Mouse (Mus musculus) ovary, postnatal 10 days (tissue): Measurements from ENCODE around the gene Stx8.

Experiments
- DNase-seq: peaks from one replicate; pipeline ENCODE4 v3.0.0; 2022; ENCODE audit warnings: low spot score

Gene Stx8

GRCm38 (mm10) chr11:67965905-67966878 is at the start of gene Stx8:
Stx8 (plus strand) TSS chr11:67966193.
- peak; percentile 96 for DNase-seq

DNA sequence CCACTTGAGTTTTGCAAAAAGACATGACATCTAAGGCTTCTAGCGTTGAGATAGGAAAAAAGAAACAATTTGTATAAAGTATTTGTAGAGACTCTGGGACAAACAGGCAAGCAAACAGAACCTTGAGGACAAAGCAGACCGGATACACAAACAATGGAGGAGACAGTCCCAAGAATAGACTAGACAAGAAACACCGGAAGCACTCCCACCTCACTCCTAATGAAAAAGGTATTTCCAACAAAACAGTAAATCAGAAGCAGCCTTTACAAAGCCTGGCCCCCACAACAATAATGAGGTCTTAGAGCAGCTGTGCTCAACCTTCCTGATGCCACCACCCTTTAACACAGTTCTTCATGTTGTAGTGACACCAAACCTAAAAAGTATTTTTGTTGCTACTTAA is 48.9 kb upstream of the Stx8 start:
- DNase-seq: no peak

- no peak for DNase-seq
Measured at GRCm38 (mm10) chr11:67919593-67919992, 46.4 kb upstream of the Stx8 start.

GRCm38 (mm10) chr11:67920226-67920960 is 45.6 kb upstream of the Stx8 start:
- no peak for DNase-seq

DNA sequence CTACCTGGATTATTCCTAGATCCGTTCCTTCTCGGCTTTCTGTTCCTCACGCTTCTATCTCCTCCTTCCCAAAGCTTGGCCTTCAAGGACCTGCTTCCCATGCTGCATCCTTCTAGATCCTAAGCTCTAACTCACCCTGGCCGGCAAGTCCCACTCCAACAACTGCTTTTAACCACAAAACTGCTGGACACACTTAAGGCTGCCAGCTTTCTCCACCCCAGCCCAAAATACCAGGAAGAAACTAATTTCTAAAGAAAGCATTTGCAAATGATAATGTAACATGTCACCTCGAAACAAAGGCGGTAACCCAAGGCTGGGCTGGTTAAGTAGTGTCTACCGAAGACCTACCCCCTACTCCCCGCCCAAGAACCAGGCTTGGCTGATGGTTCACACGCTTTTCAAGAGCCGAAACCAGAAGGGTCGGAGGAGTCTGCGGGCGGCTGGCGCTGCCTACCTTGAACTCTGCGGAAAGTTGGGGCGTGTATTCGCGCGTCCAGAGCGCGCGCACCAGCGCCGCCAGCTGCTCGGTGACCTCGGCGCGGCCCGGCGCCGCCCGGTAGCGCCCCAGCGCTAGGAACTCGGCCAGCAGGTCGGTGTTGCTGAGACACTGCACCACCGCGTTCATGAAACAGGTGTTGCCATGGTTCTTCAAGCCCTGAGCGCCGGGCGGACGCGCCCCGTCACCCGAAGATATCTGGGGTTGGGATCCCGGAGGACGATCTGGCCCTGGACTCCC is 44.7 kb upstream of the Stx8 start:
- peak; percentile 21 for DNase-seq

- DNase-seq: peak; percentile 20
Measured at GRCm38 (mm10) chr11:67921827-67922754, 43.9 kb upstream of the Stx8 start, which contains the start of gene Usp43. Usp43 (minus strand) TSS chr11:67922153.

DNA sequence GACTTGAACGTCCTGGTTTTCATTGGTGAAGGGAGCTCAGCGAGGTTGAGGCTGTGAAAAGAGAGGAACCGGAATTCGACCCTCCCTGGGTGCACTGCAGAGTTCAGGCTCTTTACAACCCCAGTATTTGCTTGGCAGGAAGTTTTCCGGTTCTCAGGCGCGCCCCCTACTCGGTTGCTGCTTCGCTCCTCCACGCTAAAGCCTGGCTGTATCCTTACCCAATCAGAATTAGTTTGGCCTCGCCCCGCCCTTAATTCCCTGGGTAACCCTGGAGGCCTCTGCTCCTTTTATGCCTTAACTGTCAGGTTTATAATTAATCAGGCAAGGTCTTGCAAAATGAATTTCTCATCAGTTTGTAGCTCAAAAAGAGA is 43.3 kb upstream of the Stx8 start:
- peak; percentile 35 for DNase-seq

GRCm38 (mm10) chr11:67923720-67924119 is 42.3 kb upstream of the Stx8 start:
- DNase-seq: no peak

- DNase-seq: no peak
Measured at GRCm38 (mm10) chr11:67925000-67925399, 41.0 kb upstream of the Stx8 start.

DNA sequence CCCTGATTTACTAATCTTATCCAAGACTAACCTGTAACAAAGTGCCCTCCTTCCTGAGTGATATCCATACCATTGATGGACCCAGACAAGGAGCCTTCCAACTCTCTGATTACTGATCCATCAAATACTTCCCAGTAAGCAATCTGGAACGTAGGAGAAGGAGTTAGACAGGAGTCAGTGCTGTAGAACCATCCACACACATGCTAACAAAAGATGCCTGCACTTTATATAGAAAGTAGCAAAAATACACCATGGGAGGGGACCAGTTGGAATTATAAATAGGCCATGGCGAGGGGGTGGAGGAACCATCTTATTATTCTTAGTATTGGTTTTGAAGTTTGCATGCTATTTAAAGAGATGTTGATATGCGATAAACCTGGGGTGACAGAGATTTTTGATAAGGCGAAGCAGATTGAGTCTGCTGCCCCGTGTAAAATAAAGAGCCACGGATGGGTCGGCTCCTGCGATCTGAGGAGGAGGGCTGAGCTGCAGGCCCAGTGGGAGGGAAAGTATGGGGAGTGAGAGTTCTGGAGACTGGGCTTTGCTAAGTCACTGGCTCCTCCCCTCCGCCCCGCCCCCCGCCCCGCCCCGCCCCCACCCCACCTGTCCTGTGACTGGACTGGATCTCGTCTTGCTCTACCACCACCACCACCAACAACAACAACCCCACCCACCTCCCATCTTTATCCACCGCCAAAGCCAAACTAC is 39.5 kb upstream of the Stx8 start:
- no peak for DNase-seq

- DNase-seq: no peak
Measured at GRCm38 (mm10) chr11:67932156-67932555, 33.8 kb upstream of the Stx8 start.

GRCm38 (mm10) chr11:67948229-67948628 is 17.8 kb upstream of the Stx8 start:
- DNase-seq: no peak

- no peak for DNase-seq
Measured at GRCm38 (mm10) chr11:67949475-67949874, 16.5 kb upstream of the Stx8 start.

DNA sequence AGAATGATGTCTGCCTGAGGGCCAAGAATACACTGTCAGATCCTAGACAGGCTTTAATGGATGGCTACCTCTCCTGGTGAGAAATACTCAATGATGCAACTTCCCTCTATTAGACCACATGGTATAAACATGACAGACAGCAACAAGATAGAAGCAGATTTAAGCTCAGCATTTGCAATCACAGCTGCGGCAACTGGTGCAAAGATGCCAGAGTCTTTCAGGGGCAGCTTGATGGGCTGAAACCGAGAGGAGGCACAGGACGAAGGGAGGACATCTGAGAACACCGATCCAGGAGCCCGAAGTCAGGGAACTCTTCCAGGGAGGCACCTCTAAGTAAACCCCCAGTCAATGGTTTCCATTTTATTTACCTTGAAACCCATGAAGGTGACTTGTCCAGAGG is 12.4 kb upstream of the Stx8 start:
- DNase-seq: no peak

DNA sequence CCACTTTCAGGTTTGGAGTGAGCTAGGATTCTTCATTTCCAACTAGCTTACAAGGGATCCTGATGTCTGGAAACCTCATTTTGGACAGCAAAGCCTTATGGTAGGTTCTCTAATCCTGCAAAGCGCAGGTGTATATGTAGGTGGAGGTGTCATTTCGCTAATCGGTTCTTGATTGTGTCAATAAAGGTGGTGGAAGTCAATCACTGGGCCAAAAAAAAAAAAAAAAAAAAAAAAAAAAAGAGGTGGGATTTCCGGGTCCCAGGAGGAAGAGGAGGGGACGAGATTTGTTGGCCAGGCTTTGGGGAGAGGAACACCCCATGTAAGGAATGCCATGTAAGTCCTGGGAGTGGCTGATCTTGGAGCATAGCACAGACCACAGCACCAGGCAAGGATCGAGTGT is 11.6 kb upstream of the Stx8 start:
- no peak for DNase-seq

DNA sequence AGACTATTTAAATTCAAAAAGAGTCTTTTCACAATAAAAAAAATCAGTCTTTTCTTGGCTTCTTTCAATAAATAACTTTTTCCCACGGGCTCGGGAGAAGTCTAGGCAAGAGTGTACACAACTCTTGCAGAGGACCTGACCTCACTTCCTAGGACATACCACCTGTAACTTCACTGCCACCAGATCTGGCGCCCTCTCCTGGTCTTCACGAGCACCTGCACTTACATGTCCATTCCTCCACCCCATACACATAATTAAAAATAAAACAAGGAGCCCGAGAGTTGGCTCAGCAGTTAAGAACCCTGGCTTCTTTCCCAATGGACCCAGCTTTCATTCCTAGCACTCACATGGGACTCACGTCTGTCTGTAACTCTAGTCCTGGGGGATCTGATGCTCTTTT is 1.9 kb upstream of the Stx8 start:
- no peak for DNase-seq

DNA sequence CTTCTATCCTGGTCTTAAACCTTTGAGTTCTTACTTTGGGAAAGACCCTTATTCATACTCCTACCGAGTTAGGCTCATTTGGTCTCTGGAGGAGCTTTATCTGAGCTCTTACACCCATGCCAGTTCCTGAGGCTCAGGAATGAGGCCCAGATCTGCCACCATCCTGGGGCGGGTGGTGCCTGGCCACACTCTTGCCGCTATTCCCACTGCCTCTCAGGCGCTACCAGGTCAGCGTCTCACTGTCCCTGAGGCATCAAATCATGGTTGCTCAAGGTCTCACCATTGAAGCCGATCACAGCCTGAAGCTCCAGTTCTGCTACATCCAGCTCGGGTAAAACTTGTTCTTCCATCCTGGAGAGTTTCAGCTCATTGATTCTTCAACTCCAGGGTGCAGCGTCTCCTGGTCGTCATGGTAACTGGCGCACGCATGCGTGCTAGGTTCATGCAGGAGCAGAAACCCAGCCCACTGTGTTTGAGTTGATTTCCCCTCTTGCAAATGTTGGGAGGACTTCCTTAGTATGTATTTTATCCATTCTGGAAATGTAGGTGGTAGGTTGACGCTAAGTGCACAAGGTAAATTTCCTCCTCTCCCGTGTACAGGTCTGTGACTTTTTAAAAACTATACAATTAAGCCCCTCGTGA is 630 bp upstream of the Stx8 start, which contains the start of gene Cfap52:
Gene Cfap52, minus strand, starts transcription at position 410 of the 642 bp plus-strand sequence.
- peak; percentile 71 for DNase-seq

- DNase-seq: no peak
Measured at GRCm38 (mm10) chr11:67967831-67968230, 1.8 kb downstream of the Stx8 start.

GRCm38 (mm10) chr11:67972606-67973005 is 6.6 kb downstream of the Stx8 start:
- no peak for DNase-seq

- DNase-seq: no peak
Measured at GRCm38 (mm10) chr11:67973225-67973624, 7.2 kb downstream of the Stx8 start.
